Mouse (Mus musculus) liver, embryonic 14.5 days (tissue): ENCODE measurements around the gene Park7.

Source experiments
- CTCF ChIP-seq: IDR thresholded peaks from 2 replicates; pipeline ENCODE4 v1.5.1; 2016; ENCODE audit warnings: antibody characterized with exemption, low read depth, control low read depth
- EP300 ChIP-seq: IDR thresholded peaks from 2 replicates; pipeline ENCODE4 v1.6.1; 2016; ENCODE audit warnings: antibody characterized with exemption, low read depth

- TF ChIP-seq CTCF (no peak), EP300 (no peak)
Measured at GRCm38 (mm10) chr4:150915181-150915906, 1.1 kb upstream of the Park7 start.
